Mouse (Mus musculus) thymus, postnatal 4 days (tissue): ENCODE measurements around the gene Znrf2.
"Not testable (repeated sequence)": the region's sequence is repeated elsewhere in the genome, so short reads cannot be mapped to it uniquely, and the experiment has no call there.

Experiments used
- DNase-seq: peaks from one replicate; pipeline ENCODE4 v3.0.0; 2021

Gene Znrf2

GRCm38 (mm10) chr6:54854859-54855258 lies 38.1 kb downstream of the Znrf2 start:
- no peak for DNase-seq

GRCm38 (mm10) chr6:54855801-54856583 lies 39.3 kb downstream of the Znrf2 start:
- DNase-seq = no peak

GRCm38 (mm10) chr6:54859159-54859558 lies 42.4 kb downstream of the Znrf2 start:
- not testable (repeated sequence) for DNase-seq

- no peak for DNase-seq
These were observed 43.5 kb downstream of the Znrf2 start for GRCm38 (mm10) chr6:54860180-54860579.

- no peak for DNase-seq
These were observed 50.2 kb downstream of the Znrf2 start for GRCm38 (mm10) chr6:54866731-54867410.

- DNase-seq = no peak
These were observed 50.7 kb downstream of the Znrf2 start for GRCm38 (mm10) chr6:54867411-54867745.

GRCm38 (mm10) chr6:54873029-54873428 lies 56.3 kb downstream of the Znrf2 start:
- no peak for DNase-seq

- DNase-seq = no peak
These were observed 60.1 kb downstream of the Znrf2 start for GRCm38 (mm10) chr6:54876782-54877181.

- no peak for DNase-seq
These were observed 60.9 kb downstream of the Znrf2 start for GRCm38 (mm10) chr6:54877651-54878050.

- DNase-seq = no peak
These were observed 61.8 kb downstream of the Znrf2 start for GRCm38 (mm10) chr6:54878546-54878945.

GRCm38 (mm10) chr6:54880086-54880485 lies 63.4 kb downstream of the Znrf2 start:
- no peak for DNase-seq

- DNase-seq = no peak
These were observed 66.7 kb downstream of the Znrf2 start for GRCm38 (mm10) chr6:54883424-54883823.

GRCm38 (mm10) chr6:54886195-54886594 lies 69.5 kb downstream of the Znrf2 start:
- DNase-seq = no peak

GRCm38 (mm10) chr6:54890221-54890620 lies 73.5 kb downstream of the Znrf2 start:
- DNase-seq = no peak

GRCm38 (mm10) chr6:54891384-54891783 lies 74.7 kb downstream of the Znrf2 start:
- no peak for DNase-seq

- DNase-seq = no peak
These were observed 83.5 kb downstream of the Znrf2 start for GRCm38 (mm10) chr6:54900256-54900655.

- DNase-seq = no peak
These were observed 85.8 kb downstream of the Znrf2 start for GRCm38 (mm10) chr6:54902547-54902946.

- no peak for DNase-seq
These were observed 89.6 kb downstream of the Znrf2 start for GRCm38 (mm10) chr6:54906053-54907040.

- DNase-seq = no peak
These were observed 98.3 kb downstream of the Znrf2 start for GRCm38 (mm10) chr6:54914977-54915376.

- peak; percentile 28 for DNase-seq
These were observed 99.4 kb downstream of the Znrf2 start for GRCm38 (mm10) chr6:54916163-54916562.

GRCm38 (mm10) chr6:54916941-54917340 lies 100.2 kb downstream of the Znrf2 start:
- no peak for DNase-seq

GRCm38 (mm10) chr6:54917523-54917922 lies 100.8 kb downstream of the Znrf2 start:
- peak; percentile 70 for DNase-seq

GRCm38 (mm10) chr6:54918521-54918920 lies 101.8 kb downstream of the Znrf2 start:
- no peak for DNase-seq
